Mouse (Mus musculus) C2C12 (cell line): Measurements from ENCODE around the gene Usp40.

ENCODE experiments used
- CEBPB ChIP-seq: IDR thresholded peaks from one replicate; pipeline ENCODE4 v1.6.1; 2011; ENCODE audit warnings: low read depth, mild to moderate bottlenecking, control low read depth, moderate library complexity
- CTCF ChIP-seq: IDR thresholded peaks from one replicate; pipeline ENCODE4 v1.5.1; 2011; ENCODE audit not compliant: control insufficient read depth, insufficient read depth, insufficient read length
- FOSL1 ChIP-seq: IDR thresholded peaks from one replicate; pipeline ENCODE4 v1.8.0; 2011; ENCODE audit warnings: mild to moderate bottlenecking, low read length; ENCODE audit not compliant: poor library complexity, insufficient read depth, severe bottlenecking
- MAX ChIP-seq: IDR thresholded peaks from one replicate; pipeline ENCODE4 v1.6.1; 2011; ENCODE audit warnings: mild to moderate bottlenecking, control low read depth
- MYOD1 ChIP-seq: IDR thresholded peaks from one replicate; pipeline ENCODE4 v1.6.1; 2011; ENCODE audit warnings: low read depth; ENCODE audit not compliant: control insufficient read depth, insufficient read length
- MYOG ChIP-seq: IDR thresholded peaks from one replicate; pipeline ENCODE4 v1.6.1; 2011; ENCODE audit not compliant: control insufficient read depth, insufficient read length; ENCODE audit errors: extremely low read depth
- USF1 ChIP-seq: IDR thresholded peaks from one replicate; pipeline ENCODE4 v1.6.1; 2011; ENCODE audit warnings: low read depth, mild to moderate bottlenecking, control low read depth, moderate library complexity

DNA sequence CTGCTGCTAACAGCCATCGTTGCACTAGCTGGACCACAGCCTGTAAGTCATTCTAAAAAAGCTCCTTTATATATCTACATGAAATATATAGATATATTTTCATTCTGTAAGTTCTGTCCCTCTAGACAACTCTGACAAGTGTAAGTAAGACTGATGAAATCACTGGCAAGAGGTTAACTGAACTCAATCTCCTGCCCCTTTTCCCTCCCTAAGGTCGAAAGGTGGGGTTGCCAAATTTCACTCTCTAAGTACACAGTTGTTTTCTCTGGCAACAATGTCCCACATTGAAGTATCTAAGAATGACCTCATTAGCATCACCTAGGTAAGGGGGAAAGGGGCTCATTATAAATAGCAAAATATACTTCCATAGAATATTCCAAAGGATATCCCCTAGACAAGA, 15.6 kb downstream of the Usp40 start:
- TF ChIP-seq CTCF (no peak), USF1 (no peak), MAX (no peak), CEBPB (no peak), MYOG (no peak), MYOD1 (no peak), FOSL1 (no peak)
